Mouse (Mus musculus): ENCODE data around the gene Asb17.

DNA sequence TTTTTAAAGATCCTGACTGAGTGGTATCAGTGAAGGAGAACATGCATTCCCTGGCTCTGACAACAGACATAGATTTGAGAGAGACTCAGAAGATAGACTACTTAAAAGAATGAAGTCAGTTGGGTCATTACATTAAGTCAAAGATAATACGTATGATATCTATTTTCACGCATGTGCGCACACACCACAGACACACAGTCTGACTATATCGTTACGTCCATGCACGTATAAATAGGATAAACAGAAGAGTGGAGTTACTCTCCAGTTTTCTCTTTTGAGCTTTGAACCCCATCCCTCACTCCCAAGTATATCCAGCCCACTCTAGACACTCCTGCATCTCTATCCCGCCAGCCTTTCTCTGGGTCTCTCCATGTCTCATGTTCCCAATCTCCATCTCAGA, 40.0 kb upstream of the Asb17 start:
- no peak for TF ChIP-seq CTCF (IDR thresholded peaks at IDR 0.05)
- no peak for TF ChIP-seq POLR2A (IDR thresholded peaks at IDR 0.05; ENCODE audit: insufficient read depth, low read depth, low read length)
